Mouse (Mus musculus) forebrain, embryonic 13.5 days (tissue): ENCODE measurements around the gene Fcrl5. TPM values are rescaled to one million over a fixed set of nuclear protein-coding genes. Genes with fewer than 3 reads are reported as not detected.
"Not testable (repeated sequence)": the region's sequence is repeated elsewhere in the genome, so short reads cannot be mapped to it uniquely, and the experiment has no call there.

Source experiments
- ATAC-seq: fragments of 200-750 bp; cut with Nextera tagmentation; 2 replicates; pipeline ENCODE4 v1.8.0; 2017
- H3K27ac ChIP-seq: fragments of 300-500 bp; sonication (generic); 2 replicates; pipeline ENCODE4 v1.5.1; 2015; ENCODE audit warnings: inconsistent platforms, mild to moderate bottlenecking, moderate library complexity
- H3K27me3 ChIP-seq: fragments of 300-500 bp; sonication (generic); 2 replicates; pipeline ENCODE4 v1.6.1; 2015; ENCODE audit warnings: mild to moderate bottlenecking, inconsistent platforms
- H3K36me3 ChIP-seq: fragments of 300-500 bp; sonication (generic); 2 replicates; pipeline ENCODE4 v1.6.1; 2015; ENCODE audit warnings: mild to moderate bottlenecking, inconsistent platforms; ENCODE audit not compliant: poor library complexity, severe bottlenecking
- H3K4me1 ChIP-seq: fragments of 300-500 bp; sonication (generic); 2 replicates; pipeline ENCODE4 v1.6.1; 2015; ENCODE audit warnings: inconsistent platforms
- H3K4me2 ChIP-seq: fragments of 300-500 bp; sonication (generic); 2 replicates; pipeline ENCODE4 v1.6.1; 2015; ENCODE audit warnings: inconsistent platforms, mild to moderate bottlenecking, moderate library complexity
- H3K4me3 ChIP-seq: fragments of 300-500 bp; sonication (generic); 2 replicates; pipeline ENCODE4 v1.5.1; 2015; ENCODE audit warnings: mild to moderate bottlenecking, inconsistent platforms
- H3K9ac ChIP-seq: fragments of 300-500 bp; sonication (generic); 2 replicates; pipeline ENCODE4 v1.6.1; 2015; ENCODE audit warnings: mild to moderate bottlenecking, inconsistent platforms
- H3K9me3 ChIP-seq: fragments of 300-500 bp; sonication (generic); replicated peaks from 2 replicates; pipeline ENCODE4 v1.6.1; 2016; ENCODE audit warnings: inconsistent platforms
- WGBS: fragments of 180-500 bp; shearing (Covaris S2); methylation state at CpG from one replicate; pipeline ENCODE4 v1.1.7; 2015; 5-methylcytosine and 5-hydroxymethylcytosine counted together
- polyA plus RNA-seq: library from polyadenylated mRNA; unstranded; fragments of >200 nt; fragmentation: Nextera tagmentation; extraction: Ambion mirVana; gene quantifications from 2 replicates; pipeline ENCODE4 v1.2.1, GENCODE M21; 2015

Gene Fcrl5
- polyA plus RNA-seq, 1 experiment from 2014 or later = not detected

DNA sequence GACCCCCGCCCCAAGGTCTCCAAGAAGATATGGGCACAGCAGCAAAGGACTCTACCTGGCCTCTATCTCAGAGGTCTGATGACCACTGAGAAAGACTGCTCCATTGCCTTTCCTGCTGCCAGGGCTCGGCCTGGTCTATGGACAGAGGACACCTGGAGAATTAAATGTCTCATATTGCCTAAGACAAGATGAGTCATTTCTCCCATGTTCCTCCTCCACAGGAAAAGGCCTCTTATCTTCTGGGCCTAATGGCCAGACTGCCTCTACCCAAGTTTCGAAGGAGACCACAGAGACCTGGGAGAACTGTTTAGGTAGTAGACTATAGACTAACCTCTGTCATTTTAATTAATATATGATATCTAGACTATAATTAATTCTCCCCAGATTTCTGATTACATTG, 29.9 kb downstream of the Fcrl5 start:
- ATAC-seq = no peak

DNA sequence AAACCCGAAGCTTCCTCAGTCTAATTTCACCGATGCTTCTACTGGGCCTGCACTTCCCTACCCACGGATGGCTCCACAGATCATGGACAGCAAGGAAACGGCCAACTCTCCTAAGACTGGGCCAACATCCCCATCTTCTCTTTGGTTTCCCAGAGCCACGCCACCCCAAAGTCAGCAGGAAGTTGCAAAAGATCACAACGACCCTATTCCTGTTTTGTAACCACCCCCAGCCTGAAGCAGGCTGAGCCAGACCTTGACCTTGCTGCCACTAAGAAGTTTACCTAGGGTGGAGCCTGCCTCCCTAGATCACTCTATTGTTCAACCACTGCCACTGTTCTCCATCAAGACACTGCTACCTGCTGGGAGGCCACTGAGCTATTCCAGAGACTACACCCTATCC, 31.4 kb downstream of the Fcrl5 start:
- Histone ChIP-seq H3K4me2 (no peak overlapping the region), H3K9ac (no peak overlapping the region), H3K27ac (no peak overlapping the region), H3K4me1 (no peaks in the 10 kb centered on the region), H3K27me3 (no peaks in the 10 kb centered on the region), H3K9me3 (0 out of 2 replicates have a peak, but pooled peaks cover 5% of the 10 kb centered on the region), H3K4me3 (no peak overlapping the region), H3K36me3 (no peaks in the 10 kb centered on the region)
- ATAC-seq = no peak
- 78% methylated on average over 6 of the region's 6 CpGs for WGBS

More for the DNA sequence above, 29.9 kb downstream of the Fcrl5 start:
- Histone ChIP-seq H3K4me2 (no peak overlapping the region), H3K4me1 (no peaks in the 10 kb centered on the region), H3K4me3 (no peak overlapping the region), H3K9me3 (0 out of 2 replicates have a peak, but pooled peaks cover 5% of the 10 kb centered on the region), H3K9ac (no peak overlapping the region), H3K36me3 (no peaks in the 10 kb centered on the region), H3K27me3 (no peaks in the 10 kb centered on the region), H3K27ac (no peak overlapping the region)
- WGBS = 95% methylated on average over 3 of the region's 3 CpGs

DNA sequence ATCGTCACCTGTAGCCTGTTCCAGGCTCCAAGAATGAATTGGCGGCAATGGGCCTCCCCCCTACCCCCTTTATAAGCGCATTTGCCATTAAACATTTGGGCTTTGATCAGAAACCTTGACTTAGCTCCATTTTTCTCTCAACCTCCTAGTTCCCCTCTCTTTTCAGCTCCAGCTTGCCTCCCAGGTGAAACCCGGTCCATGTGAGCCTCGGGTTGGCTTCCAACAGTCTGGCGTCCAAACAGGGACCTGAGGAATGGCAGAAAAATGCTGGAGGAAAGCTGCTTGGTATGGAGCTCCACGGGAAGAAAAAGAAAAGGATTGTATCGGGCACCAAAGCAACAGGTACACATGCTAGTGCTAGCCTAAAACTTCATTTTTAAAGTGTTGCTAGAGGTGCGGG, 31.8 kb downstream of the Fcrl5 start:
- no peak overlapping the region for H3K9ac ChIP-seq
- H3K4me1 ChIP-seq = no peaks in the 10 kb centered on the region
- no peak overlapping the region for H3K4me2 ChIP-seq
- no peaks in the 10 kb centered on the region for H3K27me3 ChIP-seq
- H3K27ac ChIP-seq = no peak overlapping the region
- H3K4me3 ChIP-seq = no peak overlapping the region
- 84% methylated on average over 9 of the region's 9 CpGs for WGBS
- H3K9me3 ChIP-seq = 0 out of 2 replicates have a peak, but pooled peaks cover 5% of the 10 kb centered on the region
- no peak for ATAC-seq
- no peaks in the 10 kb centered on the region for H3K36me3 ChIP-seq

DNA sequence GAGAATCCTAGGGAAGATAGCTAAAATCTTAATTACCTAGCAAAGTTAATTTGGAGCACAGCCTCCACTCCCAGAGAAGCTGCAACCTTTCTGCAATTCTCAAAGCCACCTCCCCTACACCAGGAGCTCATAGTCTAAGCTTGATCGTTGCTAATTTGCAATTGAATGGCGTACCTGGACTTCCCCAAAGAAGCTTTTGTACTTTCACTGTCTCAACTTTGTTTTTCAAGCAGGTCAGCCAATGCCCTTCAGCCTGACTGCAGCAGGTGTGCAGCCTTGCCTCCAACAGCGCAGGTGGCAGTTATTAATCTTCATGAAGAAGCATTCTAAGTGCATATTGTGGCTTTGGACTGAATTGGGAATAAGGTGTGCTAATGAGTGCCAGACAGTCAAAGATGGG, 42.4 kb downstream of the Fcrl5 start:
- not testable (repeated sequence) for H3K4me1 ChIP-seq, H3K4me2 ChIP-seq, H3K36me3 ChIP-seq, H3K27me3 ChIP-seq, H3K9ac ChIP-seq, H3K27ac ChIP-seq, H3K4me3 ChIP-seq, ATAC-seq, H3K9me3 ChIP-seq
- 81% methylated on average over 3 of the region's 3 CpGs for WGBS

DNA sequence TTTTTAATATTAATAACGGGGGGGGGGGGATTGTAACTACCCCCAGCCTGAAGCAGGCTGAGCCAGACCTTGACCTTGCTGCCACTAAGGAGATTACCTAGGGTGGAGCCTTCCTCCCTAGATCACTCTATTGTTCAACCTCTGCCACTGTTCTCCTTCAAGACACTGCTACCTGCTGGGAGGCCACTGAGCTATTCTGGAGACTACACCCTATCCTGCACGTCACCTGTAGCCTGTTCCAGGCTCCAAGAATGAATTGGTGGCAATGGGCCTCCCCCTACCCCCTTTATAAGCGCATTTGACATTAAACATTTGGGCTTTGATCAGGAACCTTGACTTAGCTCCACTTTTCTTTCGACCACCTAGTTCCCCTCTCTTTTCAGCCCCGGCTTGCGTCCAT, 43.0 kb downstream of the Fcrl5 start:
- not testable (repeated sequence) for H3K27me3 ChIP-seq, ATAC-seq, H3K4me3 ChIP-seq, H3K36me3 ChIP-seq, H3K9me3 ChIP-seq, H3K9ac ChIP-seq, H3K27ac ChIP-seq, H3K4me1 ChIP-seq, H3K4me2 ChIP-seq
- 90% methylated on average over 6 of the region's 6 CpGs for WGBS

DNA sequence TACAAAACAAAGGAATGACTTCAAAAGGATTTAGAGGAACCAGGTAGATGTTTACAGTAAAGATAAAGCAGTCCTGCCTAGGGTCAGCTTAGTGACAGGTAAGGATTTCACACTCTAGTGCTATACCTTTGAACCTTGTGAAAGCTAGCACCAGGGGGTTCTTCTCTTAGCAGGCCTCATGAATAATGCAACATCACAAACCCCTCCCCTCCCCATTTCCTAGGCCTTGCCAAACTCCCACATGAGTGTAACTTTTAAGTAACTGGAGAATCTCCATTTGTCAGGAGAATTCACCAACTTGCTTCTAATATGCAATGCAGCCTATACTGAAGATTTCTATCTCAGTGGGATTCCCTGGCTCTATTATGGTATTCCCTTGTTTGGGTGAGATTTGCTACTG, 43.7 kb downstream of the Fcrl5 start:
- ATAC-seq, H3K9ac ChIP-seq, H3K4me2 ChIP-seq, H3K27ac ChIP-seq, H3K4me1 ChIP-seq, H3K27me3 ChIP-seq, H3K36me3 ChIP-seq, H3K4me3 ChIP-seq, H3K9me3 ChIP-seq: not testable (repeated sequence)

DNA sequence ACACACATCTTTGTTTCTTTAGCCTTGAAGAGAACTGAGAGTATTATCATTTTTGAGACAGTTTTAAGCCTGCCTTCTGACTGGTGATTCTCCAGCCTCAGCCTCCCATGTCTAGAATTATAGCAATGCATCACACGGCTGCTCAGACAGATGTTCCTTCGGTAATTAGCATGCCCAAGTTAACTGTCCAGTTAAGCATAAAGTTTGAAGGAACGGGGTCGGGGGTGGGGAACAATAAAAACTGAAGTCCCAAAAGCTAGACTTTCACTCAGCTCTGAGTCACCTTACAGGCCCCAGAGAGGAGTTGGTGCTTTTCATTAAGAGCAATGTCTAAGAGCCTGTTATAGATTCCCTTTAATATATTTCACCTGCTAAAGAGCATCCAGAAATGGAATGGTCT, 51.8 kb downstream of the Fcrl5 start:
- ATAC-seq = no peak
- Histone ChIP-seq H3K4me2 (no peak overlapping the region), H3K9ac (no peak overlapping the region), H3K4me3 (no peak overlapping the region), H3K4me1 (no peaks in the 10 kb centered on the region), H3K27me3 (no peaks in the 10 kb centered on the region), H3K27ac (no peak overlapping the region), H3K9me3 (no peaks in the 10 kb centered on the region), H3K36me3 (no peaks in the 10 kb centered on the region)
- 57% methylated on average over 4 of the region's 4 CpGs for WGBS

DNA sequence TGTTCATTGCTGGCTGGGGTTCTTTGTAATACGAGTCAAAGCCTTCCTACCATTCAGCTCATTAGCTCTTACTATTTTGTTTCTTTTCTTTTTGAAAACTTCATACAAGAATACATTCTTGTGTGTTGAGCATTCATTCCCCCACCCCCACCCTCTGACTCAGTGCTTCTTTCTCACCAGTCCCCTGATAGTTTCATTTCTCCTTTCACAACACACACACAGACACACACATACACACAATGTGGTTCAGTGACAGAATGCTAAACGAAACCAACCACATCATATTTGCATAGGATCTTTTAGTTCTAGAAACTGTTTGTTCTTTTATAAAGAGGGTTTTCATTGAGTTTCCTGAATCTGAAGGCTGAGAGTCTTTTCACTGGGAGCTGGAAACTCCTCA, 52.3 kb downstream of the Fcrl5 start:
- WGBS = 12% methylated on average over 2 of the region's 2 CpGs
- no peak overlapping the region for H3K27ac ChIP-seq

DNA sequence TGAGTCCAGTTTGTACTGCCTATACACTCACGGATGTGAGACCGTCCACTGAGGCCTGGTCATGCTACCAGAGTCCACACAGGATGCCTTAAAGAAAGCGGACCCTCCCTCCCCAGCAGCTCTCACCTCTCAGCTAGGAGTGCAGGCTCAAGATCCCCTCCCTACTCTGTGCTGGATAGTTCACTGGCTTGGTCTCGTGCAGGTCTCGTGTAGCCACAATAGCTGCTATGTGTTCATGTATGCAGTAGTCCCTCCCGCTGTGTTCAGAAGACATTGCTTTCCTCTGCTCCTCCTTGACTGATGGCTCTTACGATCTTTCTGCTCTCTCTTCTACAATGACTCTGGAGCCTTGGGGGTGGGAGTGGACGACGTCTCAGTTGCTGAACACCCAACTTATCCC, 62.7 kb downstream of the Fcrl5 start:
- Histone ChIP-seq H3K9ac (no peak overlapping the region), H3K27ac (no peak overlapping the region), H3K4me1 (0 out of 2 replicates have a peak, but pooled peaks cover 2% of the 10 kb centered on the region), H3K9me3 (no peaks in the 10 kb centered on the region), H3K27me3 (no peaks in the 10 kb centered on the region), H3K36me3 (no peaks in the 10 kb centered on the region), H3K4me2 (no peak overlapping the region), H3K4me3 (no peak overlapping the region)
- WGBS = 82% methylated on average over 9 of the region's 9 CpGs
- ATAC-seq = no peak

More for the DNA sequence above, 52.3 kb downstream of the Fcrl5 start:
- no peaks in the 10 kb centered on the region for H3K4me1 ChIP-seq
- H3K9ac ChIP-seq = no peak overlapping the region
- no peaks in the 10 kb centered on the region for H3K27me3 ChIP-seq
- H3K9me3 ChIP-seq = no peaks in the 10 kb centered on the region
- no peak overlapping the region for H3K4me3 ChIP-seq
- no peak for ATAC-seq
- H3K36me3 ChIP-seq = no peaks in the 10 kb centered on the region
- no peak overlapping the region for H3K4me2 ChIP-seq

DNA sequence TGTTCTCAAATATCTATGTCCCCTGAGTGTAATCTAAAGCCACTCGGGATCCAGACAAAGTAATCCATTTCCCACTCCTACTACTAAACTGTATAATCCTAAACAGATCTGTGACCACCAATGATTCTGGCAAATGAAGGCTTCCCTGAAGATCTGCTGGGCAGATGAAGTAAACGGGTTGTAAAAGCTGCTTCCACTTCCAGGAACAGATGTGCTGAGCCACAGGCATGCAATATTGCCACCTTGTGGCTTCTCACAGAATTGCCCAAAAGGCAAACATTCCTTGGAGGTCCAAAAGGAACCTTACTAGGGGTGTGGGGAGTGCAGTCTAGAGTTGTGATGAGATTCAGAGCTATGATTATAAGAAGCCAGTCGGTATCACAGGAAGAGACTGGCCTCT, 63.5 kb downstream of the Fcrl5 start:
- ATAC-seq = peak; percentile 74; the same call in 1 of the 2 replicates
- 14% methylated on average over 3 of the region's 3 CpGs for WGBS
- no peak overlapping the region for H3K27ac ChIP-seq
- no peak overlapping the region for H3K4me3 ChIP-seq
- H3K9ac ChIP-seq = no peak overlapping the region
- H3K27me3 ChIP-seq = no peaks in the 10 kb centered on the region
- no peaks in the 10 kb centered on the region for H3K36me3 ChIP-seq
- no peaks in the 10 kb centered on the region for H3K9me3 ChIP-seq
- 0 out of 2 replicates have a peak, but pooled peaks cover 2% of the 10 kb centered on the region for H3K4me1 ChIP-seq
- no peak overlapping the region for H3K4me2 ChIP-seq

DNA sequence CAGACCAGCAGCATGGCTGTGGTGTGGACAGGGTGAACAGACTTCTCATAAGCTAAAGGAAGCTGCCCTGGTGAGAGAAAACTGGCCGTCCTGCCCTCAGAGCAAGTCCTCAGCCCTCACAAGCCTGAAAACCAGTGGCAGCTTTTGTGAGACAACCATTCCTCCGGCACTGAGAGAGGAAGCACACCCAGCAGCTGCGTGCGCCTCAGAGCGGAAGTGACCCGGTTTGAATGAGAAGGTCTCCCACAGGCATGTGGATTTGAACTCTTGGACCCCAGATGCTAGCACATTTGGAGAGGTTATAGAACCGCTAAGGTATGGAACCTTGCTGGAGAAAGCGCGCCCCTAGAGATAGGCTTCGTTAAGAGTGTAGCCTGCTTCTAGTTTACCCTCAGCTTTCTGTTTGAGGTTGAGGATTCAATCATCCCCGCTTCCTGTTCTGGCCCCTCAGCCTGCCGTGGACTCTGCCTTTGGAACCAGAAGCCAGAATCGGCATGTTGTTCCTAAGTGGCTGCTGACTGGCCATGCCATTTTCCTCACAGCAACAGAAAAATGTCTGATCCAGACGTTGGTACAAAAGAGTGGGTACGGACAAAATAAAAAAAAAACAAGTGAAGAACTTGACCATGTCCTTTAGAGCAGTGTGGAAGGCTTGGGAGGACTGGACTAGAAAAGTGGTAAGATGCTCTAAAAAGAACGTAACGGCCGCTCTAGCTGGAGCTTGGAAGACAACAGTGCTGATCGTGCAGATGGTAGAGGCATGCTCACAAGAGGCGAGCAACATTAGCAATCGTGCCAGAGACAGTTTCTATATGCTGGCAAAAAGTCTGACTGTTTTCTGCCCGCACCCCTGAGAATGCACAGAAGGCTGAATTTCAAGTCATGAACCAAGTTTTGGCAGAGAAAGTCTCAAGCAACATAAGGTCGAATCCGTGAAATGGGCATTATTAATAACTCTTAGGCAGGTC, 64.8 kb downstream of the Fcrl5 start:
- no peaks in the 10 kb centered on the region for H3K36me3 ChIP-seq
- no peak overlapping the region for H3K4me3 ChIP-seq
- H3K27me3 ChIP-seq = no peaks in the 10 kb centered on the region
- H3K27ac ChIP-seq = no peak overlapping the region
- ATAC-seq = no peak
- WGBS = 84% methylated on average over 24 of the region's 24 CpGs
- H3K4me1 ChIP-seq = peaks cover 6% of the 10 kb centered on the region; the same call in 1 of the 2 replicates
- H3K9ac ChIP-seq = no peak overlapping the region
- no peak overlapping the region for H3K4me2 ChIP-seq
- H3K9me3 ChIP-seq = no peaks in the 10 kb centered on the region

DNA sequence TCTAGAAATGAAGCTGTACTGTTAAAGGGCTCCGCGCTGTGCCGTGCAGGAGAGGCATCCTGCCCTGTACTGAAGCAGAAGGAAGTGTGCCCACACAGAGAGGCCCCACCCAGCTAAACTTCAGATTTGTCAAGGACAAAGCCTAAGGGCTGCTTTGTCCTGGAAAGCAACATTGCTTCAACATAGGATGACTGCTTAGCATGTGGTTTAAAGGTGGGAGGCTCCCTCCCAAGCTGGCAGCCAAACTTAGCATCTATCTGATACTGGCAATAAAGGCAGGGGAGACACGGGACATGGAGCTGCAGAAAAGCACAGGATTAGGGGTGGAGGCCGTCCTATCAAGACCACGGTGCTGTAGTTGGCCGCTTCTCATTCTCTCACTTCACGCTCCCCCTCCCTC, 65.6 kb downstream of the Fcrl5 start:
- Histone ChIP-seq H3K27ac (no peak overlapping the region), H3K4me3 (no peak overlapping the region), H3K4me2 (no peak overlapping the region), H3K9me3 (no peaks in the 10 kb centered on the region), H3K4me1 (peaks cover 6% of the 10 kb centered on the region; the same call in 1 of the 2 replicates), H3K9ac (no peak overlapping the region), H3K27me3 (no peaks in the 10 kb centered on the region), H3K36me3 (no peaks in the 10 kb centered on the region)
- WGBS = 60% methylated on average over 8 of the region's 8 CpGs
- ATAC-seq = no peak
